Mouse (Mus musculus) thymus, postnatal 10 days (tissue): ENCODE measurements around the gene Slc6a14.

Experiments
- DNase-seq, 2 experiments: peaks; one replicate each; pipeline ENCODE4 v3.0.0; 2021; ENCODE audit warnings: low spot score in 2 of 2

The Slc6a14 gene

DNA sequence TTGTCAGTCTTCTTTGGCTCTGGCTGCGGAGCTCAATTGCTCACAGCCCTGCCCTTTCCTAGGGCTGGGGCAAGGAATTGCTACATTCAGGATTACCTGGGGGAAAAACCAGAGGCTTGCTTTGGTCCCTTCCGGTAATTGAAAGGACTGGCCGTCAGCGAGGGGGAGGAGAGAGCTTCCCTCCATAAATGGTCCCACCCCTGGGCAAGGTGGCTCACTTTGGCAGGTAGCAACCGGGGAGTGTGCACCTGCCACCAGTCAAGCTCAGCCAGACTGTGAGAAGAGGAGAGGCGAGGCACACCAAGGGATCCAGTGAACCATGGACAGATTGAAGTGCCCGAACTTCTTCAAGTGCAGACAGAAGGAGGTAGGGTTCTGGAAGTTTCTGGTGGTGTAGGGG is at the start of gene Slc6a14:
TSS of gene Slc6a14 (plus strand) at position 68 of the 400 bp plus-strand sequence.
- no peak for DNase-seq

DNA sequence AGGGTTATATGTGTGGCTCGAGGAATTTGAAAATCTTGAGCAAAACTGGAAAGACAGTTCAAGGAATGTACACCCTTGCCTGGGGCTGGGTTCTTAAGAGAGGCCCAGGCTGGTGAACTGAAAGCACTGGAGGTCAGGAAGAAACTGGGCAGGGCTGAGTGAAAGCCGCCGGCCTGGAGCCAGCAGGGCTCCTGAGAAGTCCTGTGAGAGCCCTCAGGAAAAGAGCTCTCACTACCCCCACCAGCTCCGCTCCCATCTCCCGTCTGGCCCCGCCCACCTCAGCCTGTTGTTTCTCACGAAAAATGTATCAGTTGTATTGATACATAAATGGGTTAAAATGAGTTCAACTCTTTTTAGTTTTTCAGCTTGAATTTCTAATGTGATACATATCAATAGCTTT is 43.8 kb upstream of the Slc6a14 start:
- DNase-seq: no peak

GRCm38 (mm10) chrX:21695220-21695619 is 19.5 kb upstream of the Slc6a14 start:
- DNase-seq: no peak

- no peak for DNase-seq
Measured at GRCm38 (mm10) chrX:21695687-21696086, 19.0 kb upstream of the Slc6a14 start.

DNA sequence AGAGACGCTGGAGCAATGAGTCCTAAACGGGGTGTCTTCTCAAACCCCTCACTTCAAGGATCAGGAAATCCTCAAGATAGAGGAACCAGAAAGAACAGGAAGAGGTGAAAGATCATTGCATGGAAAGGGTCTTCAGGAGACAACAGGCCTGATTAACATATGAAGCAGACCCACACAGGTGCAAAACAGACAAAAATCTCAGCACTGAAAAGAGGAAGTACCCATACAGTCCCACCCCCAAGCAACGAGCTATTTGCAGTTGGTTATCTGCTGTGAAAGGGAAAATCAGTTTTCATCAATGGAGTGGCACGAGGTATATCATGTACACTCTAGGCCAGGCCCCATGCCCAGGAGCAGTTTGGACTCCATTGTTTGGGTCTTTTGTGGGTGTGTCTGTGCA is 13.1 kb upstream of the Slc6a14 start:
- DNase-seq: no peak

DNA sequence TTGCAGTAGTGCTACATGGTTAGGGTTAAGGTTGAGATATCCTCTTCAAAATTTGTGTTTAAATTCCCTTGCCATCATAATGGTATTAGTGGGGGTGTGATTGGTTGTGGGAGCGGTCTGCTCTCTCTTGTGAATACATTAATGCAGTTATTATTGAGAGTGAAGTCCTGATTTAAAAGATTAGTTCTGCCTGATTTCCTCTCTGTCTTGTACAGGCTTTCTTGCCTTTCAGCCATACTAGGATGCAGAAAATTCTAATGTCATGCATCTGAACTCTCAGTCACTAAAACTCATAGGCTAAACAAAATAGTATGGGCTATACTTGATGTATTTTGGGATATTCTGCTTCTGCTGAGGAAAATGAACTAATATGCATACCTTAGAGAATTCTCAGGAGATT is 10.2 kb upstream of the Slc6a14 start:
- DNase-seq: no peak

DNA sequence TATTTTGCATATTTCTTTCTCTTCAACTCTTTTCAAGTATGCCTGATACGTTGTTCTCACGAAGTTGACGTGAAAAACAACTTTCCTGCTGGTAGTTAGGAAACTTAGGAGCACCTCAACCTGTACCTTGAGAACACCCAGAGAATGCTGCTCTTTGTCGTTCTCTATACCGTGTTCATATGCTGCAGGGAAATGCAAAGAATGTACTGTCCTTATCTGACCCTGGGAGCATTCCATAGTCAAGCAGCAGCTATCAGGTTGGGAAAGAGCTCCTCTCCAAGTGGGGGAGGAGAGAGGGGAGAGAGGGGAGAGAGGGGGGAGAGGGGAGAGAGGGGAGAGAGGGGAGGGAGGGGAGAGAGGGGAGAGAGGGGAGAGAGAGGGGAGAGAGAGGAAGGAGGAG is 597 bp downstream of the Slc6a14 start:
- DNase-seq: no peak

- no peak for DNase-seq
Measured at GRCm38 (mm10) chrX:21716885-21717284, 2.2 kb downstream of the Slc6a14 start.

DNA sequence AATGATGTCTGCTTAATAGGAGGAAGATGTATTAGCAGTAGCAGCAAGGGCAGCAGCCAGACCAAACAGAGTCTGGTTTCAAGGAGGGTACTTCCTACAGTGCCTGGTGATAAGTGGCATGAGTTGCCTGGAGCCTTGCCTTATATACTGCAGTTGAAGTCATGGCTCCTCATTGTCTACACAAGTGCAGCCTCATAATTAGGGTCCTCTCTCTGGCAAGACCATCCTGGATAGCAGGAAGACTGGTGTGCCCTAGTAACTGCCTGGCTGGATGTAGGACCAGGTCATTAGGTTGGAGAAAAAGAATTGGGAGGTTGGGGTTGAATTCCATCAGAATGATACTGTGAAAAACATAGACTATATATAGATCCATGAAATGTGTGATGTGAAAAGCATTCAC is 30.3 kb downstream of the Slc6a14 start, which contains the start of gene Gm28269:
TSS of gene Gm28269 (minus strand) at position 101 of the 400 bp plus-strand sequence.
- no peak for DNase-seq
